Mouse (Mus musculus): ENCODE measurements around the gene Gm2174.

GRCm38 (mm10) chrX:56477553-56477952, 29.8 kb downstream of the Gm2174 start:
- no peak for TF ChIP-seq POLR2A (IDR thresholded peaks at IDR 0.05; ENCODE audit: low read depth, low read length)
- no peak for TF ChIP-seq CTCF (IDR thresholded peaks at IDR 0.05; ENCODE audit: extremely low read depth, insufficient read length, insufficient replicate concordance, low read depth, low read length)
